Mouse (Mus musculus): ENCODE results near the gene Panx3. TPM values are rescaled to one million over a fixed set of nuclear protein-coding genes. Genes with fewer than 3 reads are reported as not detected.

Gene Panx3
- total RNA-seq (2021) (not detected), polyA plus RNA-seq (2012; rRNA removed) (not detected in 2 replicates)
- long read RNA-seq, result 0 reads

- no peak within 1 kb of the TSS for H3K9ac ChIP-seq (ENCODE audit: low read depth, low read length)
- no peaks in the 10 kb centered on the region for H3K27me3 ChIP-seq (ENCODE audit: control insufficient read depth, insufficient read depth, low read length)
- no peak within 1 kb of the TSS for H3K4me3 ChIP-seq
- no peak for TF ChIP-seq CTCF (IDR thresholded peaks at IDR 0.05)
- TF ChIP-seq EP300 (IDR thresholded peaks at IDR 0.05; ENCODE audit: insufficient read depth, low read depth, low read length), result no peak
- no peak for TF ChIP-seq POLR2A (IDR thresholded peaks at IDR 0.05; ENCODE audit: insufficient read depth, low read depth, low read length)
- H3K4me1 ChIP-seq (ENCODE audit: control insufficient read depth, insufficient read depth, low read length), result no peaks in the 10 kb centered on the region
- intact Hi-C loops (cut with DNase I), result no loop called here
- no peaks in the 10 kb centered on the region for H3K79me2 ChIP-seq (replicated peaks; ENCODE audit: control insufficient read depth, insufficient read depth, low read length)
- H3K27ac ChIP-seq, result no peak within 1 kb of the TSS
- no peaks in the 10 kb centered on the region for H3K36me3 ChIP-seq (ENCODE audit: control insufficient read depth, insufficient read depth, low read length)
- 39% methylated on average over 6 of the region's 6 CpGs for WGBS
- DNase-seq, result no peak
These were observed at the start of gene Panx3 for GRCm38 (mm10) chr9:37669115-37669514. Panx3 (minus strand) TSS chr9:37669235.

GRCm38 (mm10) chr9:37716150-37716549 lies 47.1 kb upstream of the Panx3 start, which contains the start of gene Olfr160:
Olfr160 (minus strand) TSS chr9:37716250.
- intact Hi-C loops (cut with DNase I), result no loop called here
- Histone ChIP-seq H3K27me3 (ENCODE audit: control insufficient read depth, insufficient read depth, low read length) (no peaks in the 10 kb centered on the region), H3K9ac (ENCODE audit: low read depth, low read length) (no peak within 1 kb of the TSS), H3K36me3 (ENCODE audit: control insufficient read depth, insufficient read depth, low read length) (no peaks in the 10 kb centered on the region), H3K4me1 (ENCODE audit: control insufficient read depth, insufficient read depth, low read length) (no peaks in the 10 kb centered on the region), H3K79me2 (replicated peaks; ENCODE audit: control insufficient read depth, insufficient read depth, low read length) (no peaks in the 10 kb centered on the region), H3K4me3 (no peak within 1 kb of the TSS), H3K27ac (no peak within 1 kb of the TSS)
- DNase-seq, result no peak
- 56% methylated on average over 1 of the region's 1 CpGs for WGBS
- no peak for TF ChIP-seq EP300 (IDR thresholded peaks at IDR 0.05; ENCODE audit: insufficient read depth, low read depth, low read length)
- TF ChIP-seq POLR2A (IDR thresholded peaks at IDR 0.05; ENCODE audit: insufficient read depth, low read depth, low read length), result no peak
- TF ChIP-seq CTCF (IDR thresholded peaks at IDR 0.05), result no peak

GRCm38 (mm10) chr9:37689970-37690686 lies 21.1 kb upstream of the Panx3 start:
- no peak overlapping the region for H3K27ac ChIP-seq
- H3K36me3 ChIP-seq (ENCODE audit: control insufficient read depth, insufficient read depth, low read length), result no peaks in the 10 kb centered on the region
- intact Hi-C loops (cut with DNase I), result loop anchor here (1.0 kb wide), 1 partner anchor 242 kb away; no protein-coding TSS in a partner anchor
- H3K79me2 ChIP-seq (replicated peaks; ENCODE audit: control insufficient read depth, insufficient read depth, low read length), result no peaks in the 10 kb centered on the region
- H3K4me3 ChIP-seq, result no peak overlapping the region
- DNase-seq, result no peak
- TF ChIP-seq CTCF (IDR thresholded peaks at IDR 0.05) (peak; percentile 72), EP300 (IDR thresholded peaks at IDR 0.05; ENCODE audit: insufficient read depth, low read depth, low read length) (no peak), POLR2A (IDR thresholded peaks at IDR 0.05; ENCODE audit: insufficient read depth, low read depth, low read length) (no peak)
- 42% methylated on average over 5 of the region's 5 CpGs for WGBS
- H3K9ac ChIP-seq (ENCODE audit: low read depth, low read length), result no peak overlapping the region
- H3K27me3 ChIP-seq (ENCODE audit: control insufficient read depth, insufficient read depth, low read length), result no peaks in the 10 kb centered on the region
- H3K4me1 ChIP-seq (ENCODE audit: control insufficient read depth, insufficient read depth, low read length), result no peaks in the 10 kb centered on the region

- TF ChIP-seq POLR2A (IDR thresholded peaks at IDR 0.05; ENCODE audit: insufficient read depth, low read depth, low read length) (no peak), CTCF (IDR thresholded peaks at IDR 0.05) (no peak), EP300 (IDR thresholded peaks at IDR 0.05; ENCODE audit: insufficient read depth, low read depth, low read length) (no peak)
- Histone ChIP-seq H3K9ac (ENCODE audit: low read depth, low read length) (no peak overlapping the region), H3K4me1 (ENCODE audit: control insufficient read depth, insufficient read depth, low read length) (no peaks in the 10 kb centered on the region), H3K4me3 (no peak overlapping the region), H3K27ac (no peak overlapping the region), H3K36me3 (ENCODE audit: control insufficient read depth, insufficient read depth, low read length) (no peaks in the 10 kb centered on the region), H3K79me2 (replicated peaks; ENCODE audit: control insufficient read depth, insufficient read depth, low read length) (no peaks in the 10 kb centered on the region), H3K27me3 (ENCODE audit: control insufficient read depth, insufficient read depth, low read length) (no peaks in the 10 kb centered on the region)
- intact Hi-C loops (cut with DNase I), result no loop called here
- no peak for DNase-seq
- WGBS, result 31% methylated on average over 3 of the region's 3 CpGs
These were observed 18.9 kb upstream of the Panx3 start for GRCm38 (mm10) chr9:37687941-37688303.

- 75% methylated on average over 3 of the region's 3 CpGs for WGBS
- no peaks in the 10 kb centered on the region for H3K4me1 ChIP-seq (ENCODE audit: control insufficient read depth, insufficient read depth, low read length)
- intact Hi-C loops (cut with DNase I), result no loop called here
- no peaks in the 10 kb centered on the region for H3K79me2 ChIP-seq (replicated peaks; ENCODE audit: control insufficient read depth, insufficient read depth, low read length)
- no peak for DNase-seq
- no peak overlapping the region for H3K27ac ChIP-seq
- TF ChIP-seq POLR2A (IDR thresholded peaks at IDR 0.05; ENCODE audit: insufficient read depth, low read depth, low read length), result no peak
- no peak for TF ChIP-seq CTCF (IDR thresholded peaks at IDR 0.05)
- no peak for TF ChIP-seq EP300 (IDR thresholded peaks at IDR 0.05; ENCODE audit: insufficient read depth, low read depth, low read length)
- H3K27me3 ChIP-seq (ENCODE audit: control insufficient read depth, insufficient read depth, low read length), result no peaks in the 10 kb centered on the region
- H3K4me3 ChIP-seq, result no peak overlapping the region
- H3K9ac ChIP-seq (ENCODE audit: low read depth, low read length), result no peak overlapping the region
- H3K36me3 ChIP-seq (ENCODE audit: control insufficient read depth, insufficient read depth, low read length), result no peaks in the 10 kb centered on the region
These were observed 18.4 kb upstream of the Panx3 start for GRCm38 (mm10) chr9:37687288-37687940.

GRCm38 (mm10) chr9:37681123-37681522 lies 12.1 kb upstream of the Panx3 start:
- no peak for TF ChIP-seq POLR2A (IDR thresholded peaks at IDR 0.05; ENCODE audit: insufficient read depth, low read depth, low read length)
- no peak for TF ChIP-seq EP300 (IDR thresholded peaks at IDR 0.05; ENCODE audit: insufficient read depth, low read depth, low read length)
- TF ChIP-seq CTCF (IDR thresholded peaks at IDR 0.05), result no peak
- H3K27me3 ChIP-seq (ENCODE audit: control insufficient read depth, insufficient read depth, low read length), result no peaks in the 10 kb centered on the region
- WGBS, result 94% methylated on average over 1 of the region's 1 CpGs
- no peak overlapping the region for H3K9ac ChIP-seq (ENCODE audit: low read depth, low read length)
- H3K4me1 ChIP-seq (ENCODE audit: control insufficient read depth, insufficient read depth, low read length), result no peaks in the 10 kb centered on the region
- no peak for DNase-seq
- H3K79me2 ChIP-seq (replicated peaks; ENCODE audit: control insufficient read depth, insufficient read depth, low read length), result no peaks in the 10 kb centered on the region
- no peaks in the 10 kb centered on the region for H3K36me3 ChIP-seq (ENCODE audit: control insufficient read depth, insufficient read depth, low read length)
- H3K27ac ChIP-seq, result no peak overlapping the region
- intact Hi-C loops (cut with DNase I), result no loop called here
- H3K4me3 ChIP-seq, result no peak overlapping the region

All from heart, adult 2 months (tissue).